Mouse (Mus musculus): ENCODE measurements around the gene Prr14. TPM values are rescaled to one million over a fixed set of nuclear protein-coding genes. Genes with fewer than 3 reads are reported as not detected.
"Not testable (repeated sequence)": the region's sequence is repeated elsewhere in the genome, so short reads cannot be mapped to it uniquely, and the experiment has no call there.

Gene Prr14
- polyA plus RNA-seq, 1 experiment: 57.9 TPM

DNA sequence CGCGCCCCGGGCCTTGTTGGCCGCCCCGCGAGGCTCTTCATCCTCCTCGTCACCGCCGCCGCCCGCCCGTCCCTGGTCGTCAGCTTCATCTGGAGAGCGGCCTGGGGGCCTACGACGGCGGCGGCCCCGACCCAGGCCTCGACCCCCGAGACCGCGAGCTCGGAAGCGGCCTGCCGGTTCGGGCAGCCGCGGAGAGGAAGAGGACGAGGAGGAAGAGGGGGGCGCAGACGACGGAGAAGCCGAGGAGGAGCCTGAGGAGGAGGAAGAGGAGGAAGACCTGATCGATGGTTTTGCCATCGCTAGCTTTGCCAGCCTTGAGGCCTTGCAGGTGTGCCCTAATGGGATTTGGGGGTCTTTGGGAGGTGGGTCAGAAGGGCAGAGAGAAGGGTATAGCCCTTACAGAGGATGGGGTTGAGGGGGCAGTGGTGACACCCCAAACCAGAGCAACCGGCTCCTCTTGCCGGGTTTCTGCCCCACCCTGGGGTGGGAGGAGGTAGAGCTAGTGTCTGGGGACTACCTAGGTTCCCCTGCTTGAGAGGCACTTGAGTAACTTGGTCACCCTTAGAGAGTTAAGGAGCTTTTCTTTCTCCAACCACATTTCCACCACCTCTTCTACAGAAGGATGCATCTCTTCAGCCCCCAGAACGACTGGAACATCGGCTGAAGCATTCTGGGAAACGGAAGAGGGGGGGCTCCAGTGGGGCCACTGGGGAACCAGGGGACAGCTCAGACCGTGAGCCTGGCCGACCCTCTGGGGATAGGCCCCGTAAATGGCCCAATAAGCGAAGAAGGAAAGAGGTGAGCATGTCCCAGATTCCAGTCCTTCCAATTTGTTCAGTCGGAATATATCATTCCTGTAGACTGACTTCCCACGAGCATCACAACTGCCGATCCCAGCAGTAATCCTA lies 20.2 kb downstream of the Prr14 start:
- Histone ChIP-seq H3K27ac (ENCODE audit: insufficient read depth, low read length) (peak overlapping the region; percentile 92), H3K27me3 (ENCODE audit: control insufficient read depth, insufficient read depth, low read length) (no peaks in the 10 kb centered on the region), H3K4me1 (ENCODE audit: control insufficient read depth, insufficient read depth, low read length) (peaks cover 14% of the 10 kb centered on the region), H3K4me3 (replicated peaks; ENCODE audit: insufficient read depth, low read depth, low read length) (peak overlapping the region; percentile 79)
- 0 out of 2 replicates have a peak, but pooled peaks have one; percentile 9 for TF ChIP-seq POLR2A (IDR thresholded peaks at IDR 0.05; ENCODE audit: borderline replicate concordance, insufficient read depth, low read length)
- TF ChIP-seq CTCF (IDR thresholded peaks at IDR 0.05; ENCODE audit: borderline replicate concordance, insufficient read depth, low read depth, low read length): no peak
- DNase-seq: peak; percentile 31 to 54
- 1% methylated on average over 47 of the region's 48 CpGs for WGBS

DNA sequence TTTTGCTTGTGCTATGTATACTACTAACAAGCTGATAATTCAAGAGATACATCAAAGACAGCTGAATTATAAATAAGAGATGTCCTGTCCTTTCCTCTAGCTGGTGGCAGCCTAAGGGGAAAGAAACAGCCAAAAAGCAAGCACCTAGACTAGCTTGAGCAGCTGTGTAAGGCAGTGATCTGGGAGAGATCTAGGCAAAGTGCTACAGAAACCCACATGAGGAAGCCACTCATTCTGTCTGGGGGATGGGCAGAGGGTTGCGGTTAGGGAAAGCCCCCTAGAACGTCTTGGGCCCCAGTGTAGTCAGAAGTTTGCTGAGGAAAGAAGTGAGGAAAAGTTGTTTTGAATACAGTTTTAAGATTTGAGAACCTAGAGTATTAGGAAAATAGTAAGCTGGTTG lies 20.9 kb downstream of the Prr14 start:
- TF ChIP-seq POLR2A (IDR thresholded peaks at IDR 0.05; ENCODE audit: borderline replicate concordance, insufficient read depth, low read length): no peak
- H3K4me1 ChIP-seq (ENCODE audit: control insufficient read depth, insufficient read depth, low read length): peaks cover 21% of the 10 kb centered on the region
- DNase-seq: no peak
- 49% methylated on average over 2 of the region's 2 CpGs for WGBS
- no peaks in the 10 kb centered on the region for H3K27me3 ChIP-seq (ENCODE audit: control insufficient read depth, insufficient read depth, low read length)
- 0 out of 2 replicates have a peak overlapping the region, but pooled peaks have one; percentile 92 for H3K27ac ChIP-seq (ENCODE audit: insufficient read depth, low read length)
- H3K4me3 ChIP-seq (replicated peaks; ENCODE audit: insufficient read depth, low read depth, low read length): no peak overlapping the region

GRCm38 (mm10) chr7:127485416-127485815 lies 26.0 kb downstream of the Prr14 start:
- DNase-seq: peak; percentile 62 to 67
- H3K4me1 ChIP-seq (ENCODE audit: control insufficient read depth, insufficient read depth, low read length): peaks cover 23% of the 10 kb centered on the region
- no peaks in the 10 kb centered on the region for H3K27me3 ChIP-seq (ENCODE audit: control insufficient read depth, insufficient read depth, low read length)
- H3K27ac ChIP-seq (ENCODE audit: insufficient read depth, low read length): 0 out of 2 replicates have a peak overlapping the region, but pooled peaks have one; percentile 39
- WGBS: 9% methylated on average over 5 of the region's 5 CpGs
- no peak overlapping the region for H3K4me3 ChIP-seq (replicated peaks; ENCODE audit: insufficient read depth, low read depth, low read length)
- TF ChIP-seq CTCF (IDR thresholded peaks at IDR 0.05; ENCODE audit: borderline replicate concordance, insufficient read depth, low read depth, low read length): no peak
- no peak for TF ChIP-seq POLR2A (IDR thresholded peaks at IDR 0.05; ENCODE audit: borderline replicate concordance, insufficient read depth, low read length)

DNA sequence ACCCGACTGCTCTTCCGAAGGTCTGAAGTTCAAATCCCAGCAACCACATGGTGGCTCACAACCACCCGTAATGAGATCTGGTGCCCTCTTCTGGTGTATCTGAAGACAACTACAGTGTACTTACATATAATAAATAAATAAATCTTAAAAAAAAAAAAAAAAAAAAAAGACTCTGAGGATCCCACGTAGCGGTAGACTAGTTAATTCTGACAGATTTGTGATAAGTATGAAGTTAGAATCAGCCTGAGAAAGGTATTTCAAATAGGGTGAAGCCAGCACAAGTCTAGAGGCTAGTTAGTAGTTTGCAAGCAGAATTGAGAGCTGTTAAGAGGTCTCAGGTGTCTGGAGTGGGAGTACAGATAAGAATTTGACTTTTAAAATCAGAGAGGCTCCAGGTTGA lies 29.0 kb downstream of the Prr14 start:
- peaks cover 16% of the 10 kb centered on the region for H3K4me1 ChIP-seq (ENCODE audit: control insufficient read depth, insufficient read depth, low read length)
- 66% methylated on average over 5 of the region's 5 CpGs for WGBS
- H3K4me3 ChIP-seq (replicated peaks; ENCODE audit: insufficient read depth, low read depth, low read length); H3K27ac ChIP-seq (ENCODE audit: insufficient read depth, low read length); DNase-seq; H3K27me3 ChIP-seq (ENCODE audit: control insufficient read depth, insufficient read depth, low read length): not testable (repeated sequence)

- no peak overlapping the region for H3K27ac ChIP-seq (ENCODE audit: insufficient read depth, low read length)
- TF ChIP-seq POLR2A (IDR thresholded peaks at IDR 0.05; ENCODE audit: borderline replicate concordance, insufficient read depth, low read length) (no peak), CTCF (IDR thresholded peaks at IDR 0.05; ENCODE audit: borderline replicate concordance, insufficient read depth, low read depth, low read length) (no peak)
- H3K27me3 ChIP-seq (ENCODE audit: control insufficient read depth, insufficient read depth, low read length): no peaks in the 10 kb centered on the region
- no peak overlapping the region for H3K4me3 ChIP-seq (replicated peaks; ENCODE audit: insufficient read depth, low read depth, low read length)
- no peak for DNase-seq
- H3K4me1 ChIP-seq (ENCODE audit: control insufficient read depth, insufficient read depth, low read length): peaks cover 6% of the 10 kb centered on the region
- 89% methylated on average over 7 of the region's 7 CpGs for WGBS
These were observed 30.6 kb downstream of the Prr14 start for GRCm38 (mm10) chr7:127489982-127490381.

GRCm38 (mm10) chr7:127491846-127492245 lies 32.4 kb downstream of the Prr14 start:
- no peak for DNase-seq
- WGBS: 85% methylated on average over 3 of the region's 3 CpGs
- Histone ChIP-seq H3K27me3 (ENCODE audit: control insufficient read depth, insufficient read depth, low read length) (no peaks in the 10 kb centered on the region), H3K27ac (ENCODE audit: insufficient read depth, low read length) (no peak overlapping the region), H3K4me1 (ENCODE audit: control insufficient read depth, insufficient read depth, low read length) (no peaks in the 10 kb centered on the region), H3K4me3 (replicated peaks; ENCODE audit: insufficient read depth, low read depth, low read length) (no peak overlapping the region)
- no peak for TF ChIP-seq POLR2A (IDR thresholded peaks at IDR 0.05; ENCODE audit: borderline replicate concordance, insufficient read depth, low read length)
- TF ChIP-seq CTCF (IDR thresholded peaks at IDR 0.05; ENCODE audit: borderline replicate concordance, insufficient read depth, low read depth, low read length): no peak

- DNase-seq: no peak
- Histone ChIP-seq H3K4me3 (replicated peaks; ENCODE audit: insufficient read depth, low read depth, low read length) (no peak overlapping the region), H3K27me3 (ENCODE audit: control insufficient read depth, insufficient read depth, low read length) (no peaks in the 10 kb centered on the region), H3K4me1 (ENCODE audit: control insufficient read depth, insufficient read depth, low read length) (no peaks in the 10 kb centered on the region), H3K27ac (ENCODE audit: insufficient read depth, low read length) (no peak overlapping the region)
- no peak for TF ChIP-seq CTCF (IDR thresholded peaks at IDR 0.05; ENCODE audit: borderline replicate concordance, insufficient read depth, low read depth, low read length)
- no peak for TF ChIP-seq POLR2A (IDR thresholded peaks at IDR 0.05; ENCODE audit: borderline replicate concordance, insufficient read depth, low read length)
These were observed 35.2 kb downstream of the Prr14 start for GRCm38 (mm10) chr7:127494648-127495047.

- no peak overlapping the region for H3K27ac ChIP-seq (ENCODE audit: insufficient read depth, low read length)
- no peak overlapping the region for H3K4me3 ChIP-seq (replicated peaks; ENCODE audit: insufficient read depth, low read depth, low read length)
- no peak for DNase-seq
- TF ChIP-seq POLR2A (IDR thresholded peaks at IDR 0.05; ENCODE audit: borderline replicate concordance, insufficient read depth, low read length) (no peak), CTCF (IDR thresholded peaks at IDR 0.05; ENCODE audit: borderline replicate concordance, insufficient read depth, low read depth, low read length) (no peak)
- H3K4me1 ChIP-seq (ENCODE audit: control insufficient read depth, insufficient read depth, low read length): no peaks in the 10 kb centered on the region
- H3K27me3 ChIP-seq (ENCODE audit: control insufficient read depth, insufficient read depth, low read length): no peaks in the 10 kb centered on the region
- 89% methylated on average over 2 of the region's 2 CpGs for WGBS
These were observed 38.0 kb downstream of the Prr14 start for GRCm38 (mm10) chr7:127497382-127497781.

All from cerebellum, adult 2 months (tissue).